Mouse (Mus musculus): ENCODE measurements around the gene Itgae.

- TF ChIP-seq CTCF (IDR thresholded peaks at IDR 0.05; ENCODE audit: borderline replicate concordance, extremely low read depth, insufficient read depth, insufficient read length), result no peak
- no peak for TF ChIP-seq POLR2A (IDR thresholded peaks at IDR 0.05; ENCODE audit: borderline replicate concordance, extremely low read depth, insufficient read depth, insufficient read length, poor library complexity, severe bottlenecking)
Observed at GRCm38 (mm10) chr11:73161616-73162015, 71.2 kb downstream of the Itgae start.

All from brain, embryonic 14.5 days (tissue).